Mouse (Mus musculus): Measurements from ENCODE around the gene Chd1.

Gene Chd1

DNA sequence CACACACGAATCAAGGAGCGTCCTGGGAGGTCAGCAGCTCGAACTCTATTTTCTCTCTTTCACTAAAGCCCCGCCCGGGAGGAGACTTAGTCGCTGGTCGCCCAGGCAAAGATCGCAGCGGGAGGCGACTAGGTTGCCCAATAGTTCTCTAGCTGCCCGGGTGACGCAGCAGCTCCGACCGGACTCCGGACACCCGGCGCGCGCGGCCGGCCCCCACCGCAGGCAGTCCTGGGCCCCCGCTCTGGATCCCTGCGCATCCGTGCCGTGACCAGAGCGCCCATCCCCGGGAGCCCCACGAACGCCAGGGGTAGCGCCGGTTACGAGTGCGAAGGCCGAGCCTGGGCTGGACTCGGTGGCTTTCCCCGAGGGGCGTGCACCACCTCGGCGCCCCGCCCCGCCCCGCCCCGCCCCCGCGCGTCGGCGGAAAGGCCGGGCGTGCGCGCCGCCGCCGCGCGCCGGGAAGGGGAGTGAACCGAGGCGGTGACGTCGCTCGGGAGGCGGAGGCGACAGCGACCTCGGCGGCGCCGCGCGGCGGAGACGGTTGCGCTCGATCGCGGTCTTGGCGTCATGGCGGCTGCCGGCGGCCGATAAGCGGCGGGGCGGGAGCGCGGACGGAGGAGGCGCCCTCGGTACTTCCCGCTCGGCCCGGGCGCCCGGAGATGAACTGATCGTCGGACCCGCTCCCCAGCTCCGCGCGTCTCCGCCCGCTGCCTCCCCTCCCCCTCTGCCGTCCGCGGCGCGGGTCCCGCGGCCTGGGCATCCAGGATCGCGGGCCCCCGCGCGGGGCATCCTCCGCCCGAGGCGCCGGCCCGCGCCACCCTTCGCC is at the start of gene Chd1:
Gene Chd1, plus strand, starts transcription at position 493 of the 826 bp plus-strand sequence.
- in situ Hi-C loops (cut with MboI; ENCODE audit: unreplicated experiment in 2 of 2): loop anchor here (5.0 to 25.0 kb wide), 4 partner anchors 140 to 642 kb away; partner anchors contain the start of genes Fam120b (in 1 of the 2) and Prdm9 (in 1 of the 2)

DNA sequence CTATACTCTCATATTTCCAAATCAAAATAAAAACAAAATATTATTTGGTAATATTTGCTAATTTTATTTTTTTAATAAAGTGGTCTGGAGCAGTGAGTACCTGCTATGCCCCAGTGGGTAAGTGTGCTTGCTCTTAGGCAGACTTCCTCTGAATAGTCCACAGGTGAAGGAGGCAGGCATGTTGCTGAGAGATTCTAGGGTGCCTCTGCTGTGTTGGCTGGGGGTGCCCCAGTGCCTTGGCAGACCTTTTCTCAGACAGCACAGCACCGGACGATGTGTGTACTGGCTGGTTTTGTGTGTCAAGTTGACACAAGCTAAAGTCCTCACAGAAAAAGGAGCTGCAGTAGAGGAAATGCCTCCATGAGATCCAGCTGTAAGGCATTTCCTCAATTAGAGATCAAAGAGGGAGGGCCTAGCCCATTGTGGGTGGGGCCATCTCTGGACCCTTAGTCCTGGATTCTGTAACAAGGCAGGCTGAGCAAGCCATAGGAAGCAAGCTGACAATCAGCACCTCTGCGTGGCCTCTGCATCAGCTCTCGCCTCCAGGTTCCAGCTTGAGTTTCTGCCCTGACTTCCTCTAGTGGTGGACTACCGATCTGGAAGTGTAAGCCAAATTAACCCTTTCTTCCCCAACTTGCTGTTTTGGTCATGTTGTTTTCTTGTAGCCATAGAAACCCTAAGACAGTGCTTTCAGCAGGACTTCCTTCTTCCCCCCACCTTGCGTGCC is 47.7 kb upstream of the Chd1 start:
- in situ Hi-C loops (cut with MboI; ENCODE audit: unreplicated experiment in 2 of 2): no loop called here

DNA sequence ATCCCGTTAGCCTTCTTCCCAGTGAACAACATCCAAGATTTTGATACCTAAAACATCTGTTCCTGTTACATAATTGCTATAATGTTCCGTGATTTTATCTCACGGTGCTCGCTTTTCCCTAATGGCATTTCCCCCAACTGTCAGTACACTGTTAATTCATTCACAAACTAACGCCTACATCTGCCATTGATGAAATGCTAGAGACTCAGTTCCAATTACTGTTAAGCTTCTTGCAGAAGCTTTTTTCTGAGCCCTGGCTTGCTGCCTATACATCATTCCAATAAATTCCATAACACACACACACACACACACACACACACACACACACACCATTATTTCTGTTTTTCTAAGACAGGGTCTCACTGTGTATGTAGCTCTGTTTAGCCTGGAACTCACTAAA is 31.9 kb upstream of the Chd1 start:
- in situ Hi-C loops (cut with MboI; ENCODE audit: unreplicated experiment in 2 of 2): no loop called here

- in situ Hi-C loops (cut with MboI; ENCODE audit: unreplicated experiment in 2 of 2): no loop called here
These were observed 26.7 kb upstream of the Chd1 start for GRCm38 (mm10) chr17:15677970-15678645.

GRCm38 (mm10) chr17:15679966-15680630 is 24.7 kb upstream of the Chd1 start:
- in situ Hi-C loops (cut with MboI; ENCODE audit: unreplicated experiment in 2 of 2): no loop called here

DNA sequence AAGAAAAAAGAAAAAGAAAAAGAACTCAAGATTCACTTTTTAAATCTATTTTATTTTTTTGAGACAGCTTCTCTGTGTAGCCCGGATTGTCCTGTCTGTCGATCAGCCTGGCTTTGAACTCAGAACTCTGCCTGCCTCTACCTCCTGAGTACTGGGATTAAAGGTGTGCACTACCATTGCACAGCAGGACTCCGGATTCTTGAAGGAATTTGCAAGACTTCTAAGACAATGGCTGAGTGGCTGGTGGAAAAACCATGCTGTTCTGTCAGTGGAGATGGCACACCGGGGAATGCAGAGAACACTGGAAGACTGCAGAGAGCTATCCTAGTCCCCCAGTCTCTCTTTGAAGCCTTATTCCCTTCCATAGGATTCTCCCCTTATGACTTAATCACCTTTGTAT is 24.1 kb upstream of the Chd1 start:
- in situ Hi-C loops (cut with MboI; ENCODE audit: unreplicated experiment in 2 of 2): no loop called here

DNA sequence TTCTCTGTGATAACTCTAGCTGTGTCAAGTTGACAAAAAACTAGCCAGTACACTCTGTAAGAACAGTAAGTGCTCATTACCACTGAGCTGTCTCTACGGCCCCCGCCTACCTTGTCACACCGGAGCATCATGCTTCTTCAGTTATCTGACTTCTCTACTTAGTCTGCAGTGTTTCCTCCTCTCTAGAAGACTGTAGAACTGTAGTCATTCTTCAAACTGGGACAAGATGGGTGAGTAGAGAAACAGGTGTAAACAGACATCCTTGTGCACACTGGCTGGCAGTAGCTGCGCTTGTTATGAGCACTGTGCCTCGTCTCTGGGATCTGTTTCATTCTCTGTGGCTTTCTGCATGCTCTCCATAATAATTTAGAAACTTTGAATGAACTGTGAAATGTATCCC is 18.4 kb upstream of the Chd1 start:
- in situ Hi-C loops (cut with MboI; ENCODE audit: unreplicated experiment in 2 of 2): no loop called here

- in situ Hi-C loops (cut with MboI; ENCODE audit: unreplicated experiment in 2 of 2): no loop called here
These were observed 14.5 kb upstream of the Chd1 start for GRCm38 (mm10) chr17:15690304-15690703.

- in situ Hi-C loops (cut with MboI; ENCODE audit: unreplicated experiment in 2 of 2): no loop called here
These were observed 9.2 kb upstream of the Chd1 start for GRCm38 (mm10) chr17:15695566-15695965.

DNA sequence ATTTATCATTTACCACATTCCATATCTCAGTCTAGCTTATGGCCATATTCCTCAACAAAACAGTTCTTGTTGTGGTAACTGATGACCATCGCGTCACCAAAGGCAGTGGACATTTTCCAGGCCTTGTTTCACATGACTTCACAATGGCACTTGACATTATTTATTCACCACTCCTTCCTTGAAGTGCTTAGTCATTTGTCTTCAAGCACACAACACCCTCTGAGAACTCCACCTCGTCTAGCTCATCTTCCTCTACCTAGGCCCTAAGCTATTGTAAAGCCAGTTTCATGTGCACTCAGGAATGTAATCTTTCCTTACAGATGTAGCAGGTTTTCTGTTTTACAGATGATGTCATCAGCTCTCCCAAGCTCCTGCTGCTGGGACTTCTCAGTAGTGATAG is 5.8 kb upstream of the Chd1 start:
- in situ Hi-C loops (cut with MboI; ENCODE audit: unreplicated experiment in 2 of 2): no loop called here

DNA sequence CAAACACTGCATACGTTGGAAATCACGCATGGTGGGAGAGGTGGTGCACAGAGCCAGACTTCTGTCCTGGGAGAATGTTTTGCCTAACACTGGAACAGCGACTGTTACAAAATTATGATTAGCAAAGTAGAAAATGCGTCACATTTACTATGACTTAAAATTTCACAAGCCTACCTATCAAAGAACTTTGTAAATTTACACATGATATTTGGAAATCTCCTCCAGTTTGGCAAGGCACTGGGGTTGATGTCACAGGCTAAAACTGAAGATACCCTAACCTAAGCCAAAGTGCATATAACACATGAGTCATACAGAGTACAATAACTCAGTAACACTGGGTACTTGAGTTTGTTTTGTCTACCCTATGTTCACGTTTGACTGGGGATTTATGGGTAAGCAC is 3.3 kb upstream of the Chd1 start:
- in situ Hi-C loops (cut with MboI; ENCODE audit: unreplicated experiment in 2 of 2): loop anchor here (10.0 to 25.0 kb wide), 3 partner anchors 137 to 639 kb away; partner anchors contain the start of genes Fam120b (in 1 of the 2) and Prdm9 (in 1 of the 2)

GRCm38 (mm10) chr17:15704158-15704474 is 651 bp upstream of the Chd1 start:
- in situ Hi-C loops (cut with MboI; ENCODE audit: unreplicated experiment in 2 of 2): loop anchor here (10.0 to 25.0 kb wide), 3 partner anchors 139 to 642 kb away; partner anchors contain the start of genes Fam120b (in 1 of the 2) and Prdm9 (in 1 of the 2)

DNA sequence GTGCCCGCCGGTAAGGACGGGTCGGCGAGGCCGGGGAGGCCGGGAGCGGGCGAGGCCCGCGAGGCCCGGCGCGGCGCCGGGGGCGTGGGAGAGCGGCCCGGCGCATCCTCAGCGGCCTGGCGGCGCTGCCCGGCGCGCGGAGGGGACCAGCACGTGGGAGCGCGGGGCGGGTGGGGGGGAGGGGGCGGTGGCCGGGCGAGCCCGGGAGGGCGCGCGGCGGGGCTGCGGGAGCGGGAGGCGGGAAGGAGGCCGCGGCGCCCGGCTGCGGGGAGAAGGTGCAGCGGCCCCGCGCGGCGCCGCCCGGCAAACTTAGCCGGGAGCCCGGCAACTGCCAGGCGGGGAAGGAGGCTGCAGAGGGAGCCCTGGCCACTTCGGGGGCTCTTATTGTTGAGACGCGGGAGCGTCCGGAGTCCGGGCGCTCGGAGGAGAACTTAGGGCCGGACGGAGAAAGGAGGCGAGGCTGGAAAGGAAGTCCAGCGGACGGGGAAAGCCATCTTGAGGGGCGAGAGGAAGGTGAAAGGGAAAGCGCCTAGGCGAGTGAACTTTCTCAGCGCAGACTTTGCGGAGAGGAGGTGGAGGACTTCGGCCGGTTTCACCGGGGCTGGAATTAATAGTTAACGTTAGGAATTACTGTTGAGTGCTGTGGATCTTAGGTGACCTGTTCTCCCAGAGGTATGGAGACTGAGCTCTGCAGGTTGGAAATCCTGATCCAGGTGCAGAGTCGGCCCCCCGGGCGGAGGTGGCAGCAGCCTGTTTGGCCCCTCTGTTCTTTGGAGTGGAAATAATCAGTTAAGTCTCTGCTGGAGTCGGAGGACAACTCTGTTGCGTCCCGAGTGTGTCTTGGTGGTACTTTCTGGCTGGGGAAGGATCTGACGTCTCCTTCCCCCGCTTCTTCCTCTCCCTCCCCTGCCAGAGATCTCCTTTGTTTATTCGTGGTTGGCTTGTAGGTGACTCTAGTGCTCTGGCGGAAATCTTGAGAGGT is 827 bp downstream of the Chd1 start:
- in situ Hi-C loops (cut with MboI; ENCODE audit: unreplicated experiment in 2 of 2): loop anchor here (5.0 to 25.0 kb wide), 4 partner anchors 141 to 643 kb away; partner anchors contain the start of genes Fam120b (in 1 of the 2) and Prdm9 (in 1 of the 2)

DNA sequence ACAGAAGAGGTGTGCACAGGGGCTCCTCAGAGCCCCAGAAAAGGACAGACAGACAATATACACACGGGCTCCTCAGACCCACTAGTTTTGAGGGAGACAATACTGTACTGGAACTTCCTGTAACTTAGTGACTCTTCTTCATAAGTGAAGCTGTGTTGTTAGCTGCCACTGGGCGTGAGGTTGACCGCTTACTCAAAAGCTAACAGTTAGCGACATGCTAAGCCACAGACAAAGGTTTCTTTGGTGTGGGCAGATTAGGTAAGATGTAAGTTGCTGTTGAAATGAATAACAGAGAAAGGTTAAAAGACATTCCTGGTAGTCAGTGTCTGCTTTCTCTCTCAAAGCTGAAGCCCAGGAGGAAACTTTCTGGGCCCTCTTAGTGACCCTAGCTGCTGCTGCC is 9.7 kb downstream of the Chd1 start:
- in situ Hi-C loops (cut with MboI; ENCODE audit: unreplicated experiment in 2 of 2): loop anchor here (10.0 to 25.0 kb wide), 2 partner anchors 190 to 652 kb away; partner anchors contain the start of gene Pdcd2 (in 1 of the 2)

DNA sequence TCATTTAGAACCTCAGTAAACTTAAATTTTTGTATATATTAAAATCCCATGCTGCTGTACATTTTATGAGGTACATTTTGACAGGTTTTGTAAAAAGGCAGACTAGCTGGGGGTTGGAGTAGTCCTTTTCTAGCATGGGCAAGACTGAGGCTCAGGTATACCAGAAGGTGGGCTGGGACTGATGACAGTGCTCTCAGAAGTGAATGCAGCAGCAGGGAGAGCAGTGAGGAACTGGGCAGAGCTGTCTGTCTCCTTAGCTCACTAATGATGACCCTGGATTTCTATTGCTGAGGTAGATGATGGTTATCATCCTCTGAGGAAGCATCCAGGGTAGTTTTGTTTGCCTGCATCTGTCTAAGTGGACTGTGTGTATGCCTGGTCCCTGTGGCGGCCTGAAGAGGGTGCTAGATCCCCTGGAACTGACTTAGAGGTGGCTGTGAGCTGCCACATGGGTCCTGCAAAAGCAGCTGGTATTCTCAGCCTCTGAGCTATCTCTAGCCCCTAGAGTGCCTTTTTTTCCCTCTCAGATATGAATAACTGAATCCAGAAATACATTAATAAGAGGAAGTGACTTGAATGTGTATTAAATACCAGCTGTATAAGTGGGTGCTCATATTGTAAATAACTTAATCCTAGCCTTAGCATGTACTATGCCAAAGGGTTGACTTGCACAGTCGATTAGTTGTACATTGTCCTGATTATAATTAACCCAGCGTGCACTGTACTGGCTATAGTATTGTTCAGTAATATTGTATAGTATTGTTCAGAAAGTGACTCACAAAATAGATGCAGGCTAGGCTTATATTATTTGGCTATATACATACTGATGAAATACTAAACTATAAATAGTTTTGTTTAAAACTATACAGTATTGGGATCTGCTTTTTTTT is 10.5 kb downstream of the Chd1 start:
- in situ Hi-C loops (cut with MboI; ENCODE audit: unreplicated experiment in 2 of 2): loop anchor here (5.0 to 25.0 kb wide), 3 partner anchors 62 to 653 kb away; partner anchors contain the start of gene Pdcd2 (in 1 of the 2)

DNA sequence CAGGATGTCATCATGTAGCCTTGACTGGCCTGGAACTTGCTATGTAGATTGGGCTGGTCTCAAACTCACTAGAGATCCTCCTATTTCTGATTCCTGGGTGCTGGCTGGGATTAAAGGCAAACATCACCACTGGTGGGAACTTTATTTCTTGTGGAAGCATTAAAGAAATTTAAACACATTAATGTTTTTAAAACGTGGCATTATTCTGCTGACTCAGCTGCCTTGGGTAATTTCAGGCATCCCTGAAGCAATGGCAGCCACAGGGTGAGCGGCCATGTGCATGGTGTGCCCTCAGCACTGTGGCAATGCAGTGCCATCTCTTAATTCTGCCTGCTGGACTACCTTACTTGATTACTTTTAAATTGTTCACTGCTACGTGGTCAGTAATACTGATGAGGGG is 11.2 kb downstream of the Chd1 start:
- in situ Hi-C loops (cut with MboI; ENCODE audit: unreplicated experiment in 2 of 2): loop anchor here (5.0 to 25.0 kb wide), 3 partner anchors 61 to 654 kb away; partner anchors contain the start of gene Pdcd2 (in 1 of the 2)

DNA sequence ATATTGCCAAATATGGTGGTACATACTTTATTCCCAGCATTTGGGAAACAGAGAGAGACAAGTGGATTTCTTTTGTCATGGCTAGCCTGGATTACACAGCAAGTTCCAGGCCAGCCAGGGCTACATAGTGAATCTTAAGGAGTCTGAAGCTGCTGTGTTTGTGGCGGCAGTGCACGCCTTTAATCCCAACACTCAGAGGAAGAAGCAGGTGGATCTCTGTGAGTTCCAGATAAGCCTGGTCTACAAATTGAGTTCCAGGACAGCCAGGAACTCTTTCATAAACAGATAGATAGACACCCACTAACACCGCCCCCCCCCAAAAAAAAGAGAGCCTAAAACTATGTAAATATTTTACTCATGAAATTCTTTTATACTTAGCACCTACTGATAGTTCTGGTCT is 16.1 kb downstream of the Chd1 start:
- in situ Hi-C loops (cut with MboI; ENCODE audit: unreplicated experiment in 2 of 2): loop anchor here (5.0 to 25.0 kb wide), 3 partner anchors 96 to 659 kb away; no protein-coding TSS in a partner anchor

- in situ Hi-C loops (cut with MboI; ENCODE audit: unreplicated experiment in 2 of 2): loop anchor here (5.0 to 25.0 kb wide), 3 partner anchors 98 to 661 kb away; no protein-coding TSS in a partner anchor
These were observed 18.5 kb downstream of the Chd1 start for GRCm38 (mm10) chr17:15723291-15723690.

Measured in v-Abl transformed pro-B cells (cell line).